Mouse (Mus musculus): ENCODE measurements around the gene Lhx3. TPM values are rescaled to one million over a fixed set of nuclear protein-coding genes. Genes with fewer than 3 reads are reported as not detected.

Lhx3 gene
- polyA plus RNA-seq, 1 experiment from 2014 or later: not detected

DNA sequence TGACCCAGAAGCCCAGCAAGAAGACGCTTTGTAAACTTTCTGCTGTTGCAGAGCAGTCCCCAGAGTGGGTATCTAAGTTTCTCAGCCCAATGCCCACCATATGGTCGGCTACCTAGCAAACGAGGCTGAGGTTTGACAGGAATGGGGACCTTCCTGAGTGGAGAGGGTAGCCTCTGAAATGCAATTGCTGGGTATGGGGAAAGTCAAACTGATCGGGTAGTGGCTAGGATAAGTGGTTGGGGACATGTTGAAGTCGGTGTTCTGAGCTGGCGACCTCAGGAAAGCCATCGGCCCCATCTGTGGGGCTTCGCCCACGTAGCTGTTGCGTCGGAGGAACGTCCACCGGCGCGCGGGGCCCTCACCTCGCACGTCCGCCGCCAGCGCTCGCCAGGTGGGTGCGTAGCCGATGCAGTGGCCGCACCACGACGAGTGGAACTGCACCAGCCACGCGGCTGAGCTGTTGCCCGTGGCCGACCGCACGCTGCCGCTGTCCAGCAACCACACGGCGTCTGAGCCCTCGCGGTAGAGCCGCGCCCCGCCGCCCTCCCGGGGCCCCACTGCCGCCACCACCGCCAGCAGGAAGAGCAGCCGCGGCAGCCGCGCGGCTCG, 28.7 kb upstream of the Lhx3 start:
- ATAC-seq (replicated peaks; ENCODE audit: low FRiP score): peak; percentile 31
- WGBS: under 1% methylated on average over 51 of the region's 51 CpGs
- H3K9me3 ChIP-seq (ENCODE audit: control insufficient read depth, low read length): no peaks in the 10 kb centered on the region

GRCm38 (mm10) chr2:26234771-26235170, 26.7 kb upstream of the Lhx3 start:
- Histone ChIP-seq H3K9me3 (ENCODE audit: control insufficient read depth, low read length) (no peaks in the 10 kb centered on the region), H3K4me1 (replicated peaks; ENCODE audit: control insufficient read depth, insufficient read depth, low read length) (peaks cover 27% of the 10 kb centered on the region), H3K27me3 (replicated peaks; ENCODE audit: control insufficient read depth, insufficient read depth, low read length) (no peaks in the 10 kb centered on the region; the same call in 1 of the 2 replicates), H3K36me3 (ENCODE audit: control insufficient read depth, insufficient read depth, low read length) (no peaks in the 10 kb centered on the region), H3K27ac (ENCODE audit: low read depth, low read length) (no peak overlapping the region), H3K9ac (ENCODE audit: low read depth, low read length) (no peak overlapping the region), H3K4me2 (peak overlapping the region; percentile 18; the same call in 1 of the 2 replicates), H3K4me3 (ENCODE audit: low read depth, low read length) (no peak overlapping the region)
- DNase-seq (ENCODE audit: low spot score) (no peak), ATAC-seq (replicated peaks; ENCODE audit: low FRiP score) (no peak)
- WGBS: 77% methylated on average over 2 of the region's 2 CpGs

More for the DNA sequence above, 28.7 kb upstream of the Lhx3 start:
- no peaks in the 10 kb centered on the region; the same call in 1 of the 2 replicates for H3K27me3 ChIP-seq (replicated peaks; ENCODE audit: control insufficient read depth, insufficient read depth, low read length)
- H3K36me3 ChIP-seq (ENCODE audit: control insufficient read depth, insufficient read depth, low read length): no peaks in the 10 kb centered on the region
- peak overlapping the region; percentile 86 for H3K4me2 ChIP-seq
- DNase-seq (ENCODE audit: low spot score): peak; percentile 38
- H3K27ac ChIP-seq (ENCODE audit: low read depth, low read length): peak overlapping the region; percentile 75; the same call in 1 of the 2 replicates
- H3K9ac ChIP-seq (ENCODE audit: low read depth, low read length): peak overlapping the region; percentile 97
- peaks cover 27% of the 10 kb centered on the region for H3K4me1 ChIP-seq (replicated peaks; ENCODE audit: control insufficient read depth, insufficient read depth, low read length)
- peak overlapping the region; percentile 92 for H3K4me3 ChIP-seq (ENCODE audit: low read depth, low read length)

- H3K36me3 ChIP-seq (ENCODE audit: control insufficient read depth, insufficient read depth, low read length): no peaks in the 10 kb centered on the region
- H3K9ac ChIP-seq (ENCODE audit: low read depth, low read length): no peak overlapping the region
- ATAC-seq (replicated peaks; ENCODE audit: low FRiP score) (no peak), DNase-seq (ENCODE audit: low spot score) (no peak)
- peaks cover 27% of the 10 kb centered on the region for H3K4me1 ChIP-seq (replicated peaks; ENCODE audit: control insufficient read depth, insufficient read depth, low read length)
- H3K4me2 ChIP-seq: no peak overlapping the region
- WGBS: 59% methylated on average over 5 of the region's 5 CpGs
- H3K27ac ChIP-seq (ENCODE audit: low read depth, low read length): no peak overlapping the region
- H3K27me3 ChIP-seq (replicated peaks; ENCODE audit: control insufficient read depth, insufficient read depth, low read length): no peaks in the 10 kb centered on the region
- no peak overlapping the region for H3K4me3 ChIP-seq (ENCODE audit: low read depth, low read length)
- no peaks in the 10 kb centered on the region for H3K9me3 ChIP-seq (ENCODE audit: control insufficient read depth, low read length)
Observed at GRCm38 (mm10) chr2:26234253-26234652, 26.2 kb upstream of the Lhx3 start.

- Histone ChIP-seq H3K4me1 (replicated peaks; ENCODE audit: control insufficient read depth, insufficient read depth, low read length) (peaks cover 25% of the 10 kb centered on the region), H3K4me3 (ENCODE audit: low read depth, low read length) (no peak overlapping the region), H3K9ac (ENCODE audit: low read depth, low read length) (no peak overlapping the region), H3K27me3 (replicated peaks; ENCODE audit: control insufficient read depth, insufficient read depth, low read length) (no peaks in the 10 kb centered on the region), H3K9me3 (ENCODE audit: control insufficient read depth, low read length) (no peaks in the 10 kb centered on the region), H3K4me2 (no peak overlapping the region), H3K36me3 (ENCODE audit: control insufficient read depth, insufficient read depth, low read length) (no peaks in the 10 kb centered on the region; the same call in 1 of the 2 replicates), H3K27ac (ENCODE audit: low read depth, low read length) (no peak overlapping the region)
- ATAC-seq (replicated peaks; ENCODE audit: low FRiP score): no peak
- 76% methylated on average over 3 of the region's 3 CpGs for WGBS
- DNase-seq (ENCODE audit: low spot score): no peak
Observed at GRCm38 (mm10) chr2:26231366-26231765, 23.3 kb upstream of the Lhx3 start.

- Histone ChIP-seq H3K27me3 (replicated peaks; ENCODE audit: control insufficient read depth, insufficient read depth, low read length) (no peaks in the 10 kb centered on the region), H3K4me1 (replicated peaks; ENCODE audit: control insufficient read depth, insufficient read depth, low read length) (peaks cover 14% of the 10 kb centered on the region), H3K9me3 (ENCODE audit: control insufficient read depth, low read length) (no peaks in the 10 kb centered on the region), H3K27ac (ENCODE audit: low read depth, low read length) (no peak overlapping the region), H3K36me3 (ENCODE audit: control insufficient read depth, insufficient read depth, low read length) (no peaks in the 10 kb centered on the region; the same call in 1 of the 2 replicates), H3K4me3 (ENCODE audit: low read depth, low read length) (no peak overlapping the region), H3K4me2 (no peak overlapping the region), H3K9ac (ENCODE audit: low read depth, low read length) (no peak overlapping the region)
- DNase-seq (ENCODE audit: low spot score) (no peak), ATAC-seq (replicated peaks; ENCODE audit: low FRiP score) (no peak)
- 59% methylated on average over 4 of the region's 4 CpGs for WGBS
Observed at GRCm38 (mm10) chr2:26230253-26230652, 22.2 kb upstream of the Lhx3 start.

GRCm38 (mm10) chr2:26227788-26228187, 19.7 kb upstream of the Lhx3 start:
- peaks cover 6% of the 10 kb centered on the region; the same call in 1 of the 2 replicates for H3K36me3 ChIP-seq (ENCODE audit: control insufficient read depth, insufficient read depth, low read length)
- ATAC-seq (replicated peaks; ENCODE audit: low FRiP score): no peak
- no peaks in the 10 kb centered on the region for H3K9me3 ChIP-seq (ENCODE audit: control insufficient read depth, low read length)
- no peaks in the 10 kb centered on the region for H3K27me3 ChIP-seq (replicated peaks; ENCODE audit: control insufficient read depth, insufficient read depth, low read length)
- 57% methylated on average over 1 of the region's 1 CpGs for WGBS
- no peak overlapping the region for H3K4me2 ChIP-seq
- no peaks in the 10 kb centered on the region for H3K4me1 ChIP-seq (replicated peaks; ENCODE audit: control insufficient read depth, insufficient read depth, low read length)
- H3K4me3 ChIP-seq (ENCODE audit: low read depth, low read length): no peak overlapping the region
- H3K27ac ChIP-seq (ENCODE audit: low read depth, low read length): no peak overlapping the region
- no peak for DNase-seq (ENCODE audit: low spot score)
- no peak overlapping the region for H3K9ac ChIP-seq (ENCODE audit: low read depth, low read length)

DNA sequence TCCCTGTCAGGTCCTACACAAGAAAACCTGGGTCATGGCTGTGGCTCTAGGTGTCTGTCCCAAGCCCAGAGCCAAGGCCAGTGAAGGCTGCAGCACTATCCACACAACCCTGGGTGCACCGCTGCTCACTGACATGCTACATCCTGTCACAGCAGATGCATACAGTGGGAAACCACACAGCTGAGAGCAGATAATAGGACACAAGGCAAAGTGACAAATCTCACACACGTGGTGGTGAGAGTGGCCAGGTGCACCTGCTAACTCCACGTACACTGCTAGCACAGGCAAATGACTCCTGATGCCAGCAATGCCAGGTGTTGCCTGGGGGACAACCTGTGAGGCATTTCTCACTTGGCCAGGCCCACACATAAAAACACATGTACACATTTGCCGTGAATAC, 17.2 kb upstream of the Lhx3 start:
- Histone ChIP-seq H3K9me3 (ENCODE audit: control insufficient read depth, low read length) (no peaks in the 10 kb centered on the region), H3K4me2 (no peak overlapping the region), H3K36me3 (ENCODE audit: control insufficient read depth, insufficient read depth, low read length) (peaks cover 6% of the 10 kb centered on the region; the same call in 1 of the 2 replicates), H3K4me1 (replicated peaks; ENCODE audit: control insufficient read depth, insufficient read depth, low read length) (no peaks in the 10 kb centered on the region), H3K9ac (ENCODE audit: low read depth, low read length) (no peak overlapping the region), H3K4me3 (ENCODE audit: low read depth, low read length) (no peak overlapping the region), H3K27me3 (replicated peaks; ENCODE audit: control insufficient read depth, insufficient read depth, low read length) (no peaks in the 10 kb centered on the region), H3K27ac (ENCODE audit: low read depth, low read length) (no peak overlapping the region)
- DNase-seq (ENCODE audit: low spot score): no peak
- 87% methylated on average over 4 of the region's 4 CpGs for WGBS
- no peak for ATAC-seq (replicated peaks; ENCODE audit: low FRiP score)

GRCm38 (mm10) chr2:26223961-26224360, 15.9 kb upstream of the Lhx3 start:
- Histone ChIP-seq H3K27me3 (replicated peaks; ENCODE audit: control insufficient read depth, insufficient read depth, low read length) (no peaks in the 10 kb centered on the region), H3K4me1 (replicated peaks; ENCODE audit: control insufficient read depth, insufficient read depth, low read length) (no peaks in the 10 kb centered on the region), H3K4me2 (no peak overlapping the region), H3K4me3 (ENCODE audit: low read depth, low read length) (no peak overlapping the region), H3K36me3 (ENCODE audit: control insufficient read depth, insufficient read depth, low read length) (peaks cover 6% of the 10 kb centered on the region; the same call in 1 of the 2 replicates), H3K9me3 (ENCODE audit: control insufficient read depth, low read length) (no peaks in the 10 kb centered on the region), H3K9ac (ENCODE audit: low read depth, low read length) (no peak overlapping the region), H3K27ac (ENCODE audit: low read depth, low read length) (no peak overlapping the region)
- no peak for DNase-seq (ENCODE audit: low spot score)
- no peak for ATAC-seq (replicated peaks; ENCODE audit: low FRiP score)
- 78% methylated on average over 3 of the region's 3 CpGs for WGBS

DNA sequence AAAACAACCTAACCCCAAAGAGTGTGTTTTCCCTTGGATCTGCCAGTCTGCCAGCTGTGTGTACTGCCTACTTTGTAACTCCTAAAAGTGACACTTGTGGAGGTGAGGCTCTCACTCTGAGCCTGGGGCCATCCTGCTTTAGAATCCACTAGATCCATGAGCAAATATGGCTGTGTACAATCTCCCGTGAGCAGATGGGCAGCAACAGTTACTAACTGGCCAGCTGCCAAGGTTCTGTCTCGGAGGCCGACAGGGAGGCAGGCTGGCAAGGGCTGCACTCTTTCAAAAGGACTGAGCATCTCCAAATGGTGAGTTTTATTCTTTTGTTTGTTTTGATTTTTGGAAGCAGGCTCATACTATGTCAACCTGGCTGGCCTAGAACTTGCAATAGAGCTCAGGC, 6.4 kb upstream of the Lhx3 start:
- WGBS: 69% methylated on average over 3 of the region's 3 CpGs
- no peak overlapping the region for H3K4me2 ChIP-seq
- no peak overlapping the region for H3K4me3 ChIP-seq (ENCODE audit: low read depth, low read length)
- DNase-seq (ENCODE audit: low spot score) (no peak), ATAC-seq (replicated peaks; ENCODE audit: low FRiP score) (no peak)
- H3K36me3 ChIP-seq (ENCODE audit: control insufficient read depth, insufficient read depth, low read length): peaks cover 23% of the 10 kb centered on the region
- H3K4me1 ChIP-seq (replicated peaks; ENCODE audit: control insufficient read depth, insufficient read depth, low read length): no peaks in the 10 kb centered on the region
- no peak overlapping the region for H3K27ac ChIP-seq (ENCODE audit: low read depth, low read length)
- no peaks in the 10 kb centered on the region for H3K9me3 ChIP-seq (ENCODE audit: control insufficient read depth, low read length)
- H3K27me3 ChIP-seq (replicated peaks; ENCODE audit: control insufficient read depth, insufficient read depth, low read length): no peaks in the 10 kb centered on the region
- no peak overlapping the region for H3K9ac ChIP-seq (ENCODE audit: low read depth, low read length)
